Mouse (Mus musculus) macrophage (primary cell): ENCODE results near the gene Enc1. TPM values are rescaled to one million over a fixed set of nuclear protein-coding genes. Genes with fewer than 3 reads are reported as not detected.

ENCODE experiments used
- H3K27ac ChIP-seq: fragments of 350-480 bp; formaldehyde crosslinking; 2 replicates; pipeline ENCODE4 v1.9.0; 2021
- H3K36me3 ChIP-seq: fragments of 350-480 bp; formaldehyde crosslinking; 2 replicates; pipeline ENCODE4 v1.9.0; 2021; ENCODE audit errors: inconsistent target
- H3K4me3 ChIP-seq: fragments of 350-480 bp; formaldehyde crosslinking; 2 replicates; pipeline ENCODE4 v1.9.0; 2021; ENCODE audit errors: inconsistent target
- H3K79me2 ChIP-seq: fragments of 350-480 bp; formaldehyde crosslinking; 2 replicates; pipeline ENCODE4 v1.9.0; 2021; ENCODE audit errors: inconsistent target
- WGBS: methylation state at CpG from one replicate; pipeline ENCODE4 v1.1.7; 2026; ENCODE audit warnings: inconsistent platforms; ENCODE audit not compliant: missing documents; 5-methylcytosine and 5-hydroxymethylcytosine counted together
- polyA plus RNA-seq: library from polyadenylated mRNA; stranded (reverse); fragments of 250-400 nt; gene quantifications from 3 replicates; pipeline ENCODE4 v1.2.4, GENCODE M21; 2018; ENCODE audit warnings: inconsistent platforms

The Enc1 gene
- polyA plus RNA-seq, 1 experiment from 2014 or later = 8.5 TPM

- Histone ChIP-seq H3K79me2 (no peaks in the 10 kb centered on the region), H3K4me3 (no peak overlapping the region), H3K27ac (no peak overlapping the region), H3K36me3 (no peaks in the 10 kb centered on the region)
- 92% methylated on average over 4 of the region's 6 CpGs for WGBS
Observed at GRCm38 (mm10) chr13:97271641-97272040, 30.7 kb downstream of the Enc1 start.

- H3K4me3 ChIP-seq = no peak overlapping the region
- no peaks in the 10 kb centered on the region for H3K36me3 ChIP-seq
- no peaks in the 10 kb centered on the region for H3K79me2 ChIP-seq
- H3K27ac ChIP-seq = no peak overlapping the region
- 84% methylated on average over 3 of the region's 3 CpGs for WGBS
Observed at GRCm38 (mm10) chr13:97274757-97275156, 33.9 kb downstream of the Enc1 start.

GRCm38 (mm10) chr13:97275482-97275881, 34.6 kb downstream of the Enc1 start:
- Histone ChIP-seq H3K27ac (no peak overlapping the region), H3K4me3 (no peak overlapping the region), H3K36me3 (no peaks in the 10 kb centered on the region), H3K79me2 (no peaks in the 10 kb centered on the region)
- 41% methylated on average over 10 of the region's 10 CpGs for WGBS

GRCm38 (mm10) chr13:97282051-97282910, 41.4 kb downstream of the Enc1 start:
- H3K79me2 ChIP-seq = no peaks in the 10 kb centered on the region
- 81% methylated on average over 19 of the region's 26 CpGs for WGBS
- H3K4me3 ChIP-seq = no peak overlapping the region
- H3K27ac ChIP-seq = no peak overlapping the region
- no peaks in the 10 kb centered on the region for H3K36me3 ChIP-seq

GRCm38 (mm10) chr13:97282911-97283281, 42.0 kb downstream of the Enc1 start:
- Histone ChIP-seq H3K79me2 (no peaks in the 10 kb centered on the region), H3K36me3 (no peaks in the 10 kb centered on the region), H3K27ac (no peak overlapping the region), H3K4me3 (no peak overlapping the region)
- 28% methylated on average over 9 of the region's 9 CpGs for WGBS

GRCm38 (mm10) chr13:97287046-97287445, 46.1 kb downstream of the Enc1 start:
- Histone ChIP-seq H3K79me2 (no peaks in the 10 kb centered on the region), H3K27ac (no peak overlapping the region), H3K36me3 (no peaks in the 10 kb centered on the region), H3K4me3 (no peak overlapping the region)
- 97% methylated on average over 3 of the region's 3 CpGs for WGBS

- Histone ChIP-seq H3K79me2 (no peaks in the 10 kb centered on the region), H3K4me3 (no peak overlapping the region), H3K36me3 (no peaks in the 10 kb centered on the region), H3K27ac (no peak overlapping the region)
- WGBS = 46% methylated on average over 3 of the region's 3 CpGs
Observed at GRCm38 (mm10) chr13:97290747-97291146, 49.8 kb downstream of the Enc1 start.

- no peaks in the 10 kb centered on the region for H3K79me2 ChIP-seq
- H3K36me3 ChIP-seq = no peaks in the 10 kb centered on the region
- WGBS = 90% methylated on average over 17 of the region's 17 CpGs
- no peak overlapping the region for H3K4me3 ChIP-seq
- H3K27ac ChIP-seq = no peak overlapping the region
Observed at GRCm38 (mm10) chr13:97291354-97291753, 50.4 kb downstream of the Enc1 start.

- H3K79me2 ChIP-seq = no peaks in the 10 kb centered on the region
- 96% methylated on average over 7 of the region's 8 CpGs for WGBS
- no peak overlapping the region for H3K27ac ChIP-seq
- H3K4me3 ChIP-seq = no peak overlapping the region
- H3K36me3 ChIP-seq = no peaks in the 10 kb centered on the region
Observed at GRCm38 (mm10) chr13:97292026-97292425, 51.1 kb downstream of the Enc1 start.

- Histone ChIP-seq H3K27ac (no peak overlapping the region), H3K4me3 (no peak overlapping the region), H3K79me2 (no peaks in the 10 kb centered on the region), H3K36me3 (no peaks in the 10 kb centered on the region)
- 89% methylated on average over 12 of the region's 12 CpGs for WGBS
Observed at GRCm38 (mm10) chr13:97292451-97293245, 51.7 kb downstream of the Enc1 start.

GRCm38 (mm10) chr13:97295101-97295852, 54.4 kb downstream of the Enc1 start:
- no peaks in the 10 kb centered on the region for H3K79me2 ChIP-seq
- WGBS = 45% methylated on average over 9 of the region's 9 CpGs
- no peak overlapping the region for H3K27ac ChIP-seq
- no peak overlapping the region for H3K4me3 ChIP-seq
- no peaks in the 10 kb centered on the region for H3K36me3 ChIP-seq

GRCm38 (mm10) chr13:97295853-97296219, 54.9 kb downstream of the Enc1 start:
- Histone ChIP-seq H3K79me2 (no peaks in the 10 kb centered on the region), H3K36me3 (no peaks in the 10 kb centered on the region), H3K4me3 (no peak overlapping the region), H3K27ac (no peak overlapping the region)
- 41% methylated on average over 11 of the region's 11 CpGs for WGBS

- no peaks in the 10 kb centered on the region for H3K36me3 ChIP-seq
- no peak overlapping the region for H3K4me3 ChIP-seq
- no peaks in the 10 kb centered on the region for H3K79me2 ChIP-seq
- H3K27ac ChIP-seq = no peak overlapping the region
- 93% methylated on average over 8 of the region's 8 CpGs for WGBS
Observed at GRCm38 (mm10) chr13:97296281-97296680, 55.4 kb downstream of the Enc1 start.

GRCm38 (mm10) chr13:97296757-97297156, 55.9 kb downstream of the Enc1 start:
- H3K36me3 ChIP-seq = no peaks in the 10 kb centered on the region
- H3K79me2 ChIP-seq = no peaks in the 10 kb centered on the region
- WGBS = 94% methylated on average over 5 of the region's 5 CpGs
- H3K27ac ChIP-seq = no peak overlapping the region
- no peak overlapping the region for H3K4me3 ChIP-seq
